In genomic region chr7:45072230-45072629, GRCm38 (mm10) we compare ENCODE assay signal across 12 mouse cellular contexts. TPM values are rescaled to one million over a fixed set of nuclear protein-coding genes. Genes with fewer than 3 reads are reported as not detected.
DNase-seq lines count a peak whose midpoint lies in the region; ATAC-seq and TF ChIP-seq lines count a peak whose summit lies in the region.
"Had no signal": no experiment of that assay in that cellular context is flagged by ENCODE, and none has a peak within 500 bp of the region (broad histone marks: within the 10 kb centered on the region; RNA-seq: fewer than 3 reads in every experiment).

No protein-coding gene starts in this region.

- 0 out of 2 replicates have a peak, but pooled peaks cover 2% of the 10 kb centered on the region for H3K36me3 ChIP-seq in hindbrain, embryonic 11.5 days (ENCODE audit: control insufficient read depth, insufficient read depth, low read length)
- H3K36me3 ChIP-seq in hindbrain, embryonic 12.5 days, result peaks cover 22% of the 10 kb centered on the region
- H3K36me3 ChIP-seq in midbrain, postnatal 0 days (ENCODE audit: insufficient read depth, low read length), result peaks cover 30% of the 10 kb centered on the region
- H3K36me3 ChIP-seq in midbrain, embryonic 10.5 days, result peaks cover 39% of the 10 kb centered on the region

- ATAC-seq in CD4-positive, CD25-positive, alpha-beta regulatory T cell, adult 4 months, result no peak
- ATAC-seq in hindbrain, embryonic 11.5 days (ENCODE audit: low FRiP score), result no peak
- ATAC-seq in hindbrain, embryonic 12.5 days (ENCODE audit: low FRiP score), result no peak
- ATAC-seq in midbrain, postnatal 0 days (ENCODE audit: low FRiP score), result no peak
- ATAC-seq in erythroid progenitor cell, adult 5-6 weeks (replicated peaks; ENCODE audit: low FRiP score, poor library complexity, severe bottlenecking), result no peak
- ATAC-seq: inflammation-experienced regulatory T-cells, adult 6 months; midbrain, embryonic 15.5 days had no signal

- no peaks in the 10 kb centered on the region for H3K9me3 ChIP-seq in hindbrain, embryonic 11.5 days (ENCODE audit: control insufficient read depth, low read length)
- H3K9me3 ChIP-seq in hindbrain, embryonic 12.5 days (replicated peaks), result no peaks in the 10 kb centered on the region
- H3K9me3 ChIP-seq in midbrain, postnatal 0 days (ENCODE audit: low read length), result no peaks in the 10 kb centered on the region
- no peaks in the 10 kb centered on the region for H3K9me3 ChIP-seq in midbrain, embryonic 10.5 days (replicated peaks)
- H3K9me3 ChIP-seq: heart, embryonic 10.5 days; liver, embryonic 13.5 days; midbrain, embryonic 15.5 days had no signal

- H3K4me1 ChIP-seq in hindbrain, embryonic 11.5 days (replicated peaks; ENCODE audit: control insufficient read depth, insufficient read depth, low read length), result no peaks in the 10 kb centered on the region
- H3K4me1 ChIP-seq in hindbrain, embryonic 12.5 days, result no peaks in the 10 kb centered on the region
- H3K4me1 ChIP-seq in midbrain, postnatal 0 days (ENCODE audit: insufficient read depth, low read length), result no peaks in the 10 kb centered on the region
- no peaks in the 10 kb centered on the region for H3K4me1 ChIP-seq in midbrain, embryonic 10.5 days
- H3K4me1 ChIP-seq: midbrain, embryonic 15.5 days had no signal

- 81% methylated on average over 2 of the region's 2 CpGs for WGBS in hindbrain, embryonic 11.5 days
- 79% methylated on average over 2 of the region's 2 CpGs for WGBS in hindbrain, embryonic 12.5 days
- WGBS in midbrain, postnatal 0 days, result 77% methylated on average over 2 of the region's 2 CpGs
- WGBS in midbrain, embryonic 10.5 days, result 73% methylated on average over 2 of the region's 2 CpGs

- no peak overlapping the region for H3K4me2 ChIP-seq in hindbrain, embryonic 11.5 days (replicated peaks; ENCODE audit: low read depth, low read length)
- no peak overlapping the region for H3K4me2 ChIP-seq in hindbrain, embryonic 12.5 days (replicated peaks)
- H3K4me2 ChIP-seq in midbrain, postnatal 0 days (ENCODE audit: low read depth, low read length, poor library complexity, severe bottlenecking), result no peak overlapping the region
- H3K4me2 ChIP-seq: liver, embryonic 13.5 days; midbrain, embryonic 15.5 days had no signal

- H3K9ac ChIP-seq in hindbrain, embryonic 11.5 days (ENCODE audit: low read depth, low read length), result no peak overlapping the region
- H3K9ac ChIP-seq in hindbrain, embryonic 12.5 days, result no peak overlapping the region
- no peak overlapping the region for H3K9ac ChIP-seq in midbrain, postnatal 0 days (replicated peaks; ENCODE audit: low read length, poor library complexity, severe bottlenecking)
- H3K9ac ChIP-seq: liver, embryonic 13.5 days; midbrain, embryonic 15.5 days had no signal

- H3K27ac ChIP-seq in hindbrain, embryonic 11.5 days (ENCODE audit: low read depth, low read length), result no peak overlapping the region
- no peak overlapping the region for H3K27ac ChIP-seq in hindbrain, embryonic 12.5 days
- H3K27ac ChIP-seq in midbrain, postnatal 0 days (ENCODE audit: low read depth, low read length), result no peak overlapping the region
- no peak overlapping the region for H3K27ac ChIP-seq in midbrain, embryonic 10.5 days (replicated peaks)
- H3K27ac ChIP-seq: liver, embryonic 13.5 days; midbrain, embryonic 15.5 days had no signal

- TF ChIP-seq CTCF in midbrain, postnatal 0 days (IDR thresholded peaks at IDR 0.05), result peak; percentile 60

- H3K27me3 ChIP-seq in hindbrain, embryonic 11.5 days (ENCODE audit: control insufficient read depth, insufficient read depth, low read length), result no peaks in the 10 kb centered on the region
- no peaks in the 10 kb centered on the region for H3K27me3 ChIP-seq in hindbrain, embryonic 12.5 days
- no peaks in the 10 kb centered on the region for H3K27me3 ChIP-seq in midbrain, postnatal 0 days (ENCODE audit: insufficient read depth, low read length)
- no peaks in the 10 kb centered on the region for H3K27me3 ChIP-seq in midbrain, embryonic 10.5 days (ENCODE audit: low read depth, poor library complexity, severe bottlenecking)
- H3K27me3 ChIP-seq: liver, embryonic 13.5 days; midbrain, embryonic 15.5 days had no signal

- no peak overlapping the region for H3K4me3 ChIP-seq in hindbrain, embryonic 11.5 days (ENCODE audit: low read depth, low read length)
- no peak overlapping the region for H3K4me3 ChIP-seq in hindbrain, embryonic 12.5 days
- no peak overlapping the region for H3K4me3 ChIP-seq in midbrain, postnatal 0 days (ENCODE audit: low read depth, low read length)
- H3K4me3 ChIP-seq in midbrain, embryonic 10.5 days, result no peak overlapping the region
- H3K4me3 ChIP-seq: heart, embryonic 10.5 days; liver, embryonic 13.5 days; midbrain, embryonic 15.5 days had no signal

- DNase-seq in CD4-positive, CD25-positive, alpha-beta regulatory T cell, adult 2 months (ENCODE audit: low read depth, low spot score), result peak; percentile 58
- peak; percentile 27 for DNase-seq in hindbrain, embryonic 11.5 days (ENCODE audit: low spot score)
- DNase-seq in midbrain, postnatal 0 days (ENCODE audit: low spot score), result no peak
- DNase-seq in midbrain, embryonic 10.5 days (ENCODE audit: low spot score), result no peak
- DNase-seq in induced T-regulatory cell, adult 2 months (ENCODE audit: low read depth), result peak; percentile 68
- DNase-seq: liver, embryonic 13.5 days had no signal

RNA-seq across cellular contexts. Expression of gene Prrg2, which starts 9.8 kb away (rescaled TPM):
- 1 to 10 TPM; 1.7 to 2.8 TPM for polyA plus RNA-seq in CD4-positive, CD25-positive, alpha-beta regulatory T cell, adult 4 months (2017; shearing (Covaris generic))
- polyA plus RNA-seq in hindbrain, embryonic 11.5 days (2014; fragmentation: Nextera tagmentation; extraction: Ambion mirVana), result 15.7 and 17.1 TPM in 2 replicates
- 17.8 and 18.0 TPM in 2 replicates for polyA plus RNA-seq in hindbrain, embryonic 12.5 days (2016; fragmentation: Nextera tagmentation; extraction: Ambion mirVana)
- total RNA-seq in midbrain, postnatal 0 days (2014; rRNA removed), result 7.7 and 10.3 TPM in 2 replicates
- polyA plus RNA-seq in midbrain, postnatal 0 days (2015; fragmentation: Nextera tagmentation; extraction: Ambion mirVana), result 13.7 and 15.7 TPM in 2 replicates
- 17.0 and 17.3 TPM in 2 replicates for polyA plus RNA-seq in midbrain, embryonic 10.5 days (2016; fragmentation: Nextera tagmentation; extraction: Ambion mirVana)
- total RNA-seq in erythroid progenitor cell, adult 5-6 weeks (2015; ENCODE audit: low replicate concordance), result 2.9 and 8.8 TPM in 2 replicates
- 0.91 and 6.8 TPM in 2 replicates for total RNA-seq in erythroid progenitor cell, adult 5-6 weeks (2017; ENCODE audit: low replicate concordance)

RNA-seq across cellular contexts. Expression of gene Nosip, which starts 10.0 kb away (rescaled TPM):
- polyA plus RNA-seq in CD4-positive, CD25-positive, alpha-beta regulatory T cell, adult 4 months (2017; shearing (Covaris generic)), result 100 to 1,000 TPM; 158 to 199 TPM
- polyA plus RNA-seq in hindbrain, embryonic 11.5 days (2014; fragmentation: Nextera tagmentation; extraction: Ambion mirVana), result 58.2 and 62.7 TPM in 2 replicates
- polyA plus RNA-seq in hindbrain, embryonic 12.5 days (2016; fragmentation: Nextera tagmentation; extraction: Ambion mirVana), result 55.9 and 60.0 TPM in 2 replicates
- total RNA-seq in midbrain, postnatal 0 days (2014; rRNA removed), result 68.3 and 79.4 TPM in 2 replicates
- 70.0 and 72.3 TPM in 2 replicates for polyA plus RNA-seq in midbrain, postnatal 0 days (2015; fragmentation: Nextera tagmentation; extraction: Ambion mirVana)
- polyA plus RNA-seq in midbrain, embryonic 10.5 days (2016; fragmentation: Nextera tagmentation; extraction: Ambion mirVana), result 63.0 and 66.7 TPM in 2 replicates
- 24.5 and 30.6 TPM in 2 replicates for total RNA-seq in erythroid progenitor cell, adult 5-6 weeks (2015; ENCODE audit: low replicate concordance)
- total RNA-seq in erythroid progenitor cell, adult 5-6 weeks (2017; ENCODE audit: low replicate concordance), result 32.7 and 54.0 TPM in 2 replicates

RNA-seq across cellular contexts. Expression of gene Prr12, which starts 19.5 kb away (rescaled TPM):
- 10 to 100 TPM; 10.8 to 10.9 TPM for polyA plus RNA-seq in CD4-positive, CD25-positive, alpha-beta regulatory T cell, adult 4 months (2017; shearing (Covaris generic))
- polyA plus RNA-seq in hindbrain, embryonic 11.5 days (2014; fragmentation: Nextera tagmentation; extraction: Ambion mirVana), result 13.0 and 16.0 TPM in 2 replicates
- polyA plus RNA-seq in hindbrain, embryonic 12.5 days (2016; fragmentation: Nextera tagmentation; extraction: Ambion mirVana), result 10.9 and 14.0 TPM in 2 replicates
- 17.4 and 17.9 TPM in 2 replicates for total RNA-seq in midbrain, postnatal 0 days (2014; rRNA removed)
- 8.8 and 9.2 TPM in 2 replicates for polyA plus RNA-seq in midbrain, postnatal 0 days (2015; fragmentation: Nextera tagmentation; extraction: Ambion mirVana)
- 10.8 and 11.3 TPM in 2 replicates for polyA plus RNA-seq in midbrain, embryonic 10.5 days (2016; fragmentation: Nextera tagmentation; extraction: Ambion mirVana)
- total RNA-seq in erythroid progenitor cell, adult 5-6 weeks (2015; ENCODE audit: low replicate concordance), result 3.6 and 6.7 TPM in 2 replicates
- 0.13 and 0.23 TPM in 2 replicates for total RNA-seq in erythroid progenitor cell, adult 5-6 weeks (2017; ENCODE audit: low replicate concordance)

RNA-seq across cellular contexts. Expression of gene Rcn3, which starts 19.8 kb away (rescaled TPM):
- polyA plus RNA-seq in CD4-positive, CD25-positive, alpha-beta regulatory T cell, adult 4 months (2017; shearing (Covaris generic)), result 10 to 100 TPM in 1 of 2 experiments, 1 to 10 TPM in 1; 7.6 to 66.3 TPM
- polyA plus RNA-seq in hindbrain, embryonic 11.5 days (2014; fragmentation: Nextera tagmentation; extraction: Ambion mirVana), result 134 and 149 TPM in 2 replicates
- 177 and 180 TPM in 2 replicates for polyA plus RNA-seq in hindbrain, embryonic 12.5 days (2016; fragmentation: Nextera tagmentation; extraction: Ambion mirVana)
- total RNA-seq in midbrain, postnatal 0 days (2014; rRNA removed), result 24.2 and 29.5 TPM in 2 replicates
- polyA plus RNA-seq in midbrain, postnatal 0 days (2015; fragmentation: Nextera tagmentation; extraction: Ambion mirVana), result 31.9 and 33.6 TPM in 2 replicates
- 122 and 128 TPM in 2 replicates for polyA plus RNA-seq in midbrain, embryonic 10.5 days (2016; fragmentation: Nextera tagmentation; extraction: Ambion mirVana)
- 1.1 and 8.8 TPM in 2 replicates for total RNA-seq in erythroid progenitor cell, adult 5-6 weeks (2015; ENCODE audit: low replicate concordance)
- total RNA-seq in erythroid progenitor cell, adult 5-6 weeks (2017; ENCODE audit: low replicate concordance), result 1.9 and 4.0 TPM in 2 replicates

RNA-seq across cellular contexts. Expression of gene Fcgrt, which starts 31.4 kb away (rescaled TPM):
- 1 to 10 TPM; 2.3 to 3.8 TPM for polyA plus RNA-seq in CD4-positive, CD25-positive, alpha-beta regulatory T cell, adult 4 months (2017; shearing (Covaris generic))
- polyA plus RNA-seq in hindbrain, embryonic 11.5 days (2014; fragmentation: Nextera tagmentation; extraction: Ambion mirVana), result 12.9 and 13.2 TPM in 2 replicates
- polyA plus RNA-seq in hindbrain, embryonic 12.5 days (2016; fragmentation: Nextera tagmentation; extraction: Ambion mirVana), result 20.2 and 21.0 TPM in 2 replicates
- total RNA-seq in midbrain, postnatal 0 days (2014; rRNA removed), result 27.2 and 30.5 TPM in 2 replicates
- polyA plus RNA-seq in midbrain, postnatal 0 days (2015; fragmentation: Nextera tagmentation; extraction: Ambion mirVana), result 36.4 and 44.5 TPM in 2 replicates
- 12.0 and 15.3 TPM in 2 replicates for polyA plus RNA-seq in midbrain, embryonic 10.5 days (2016; fragmentation: Nextera tagmentation; extraction: Ambion mirVana)
- 10.5 TPM in 2 replicates for total RNA-seq in erythroid progenitor cell, adult 5-6 weeks (2015; ENCODE audit: low replicate concordance)
- 8.3 and 9.7 TPM in 2 replicates for total RNA-seq in erythroid progenitor cell, adult 5-6 weeks (2017; ENCODE audit: low replicate concordance)

Comparison
In these comparisons a context has a peak if more than half of its experiments do, and no peak if none do; other contexts are left out.
1. DNase-seq: peak in CD4-positive, CD25-positive, alpha-beta regulatory T cell, adult 2 months (single experiment), hindbrain, embryonic 11.5 days (single experiment) and induced T-regulatory cell, adult 2 months (single experiment); none in midbrain, postnatal 0 days (single experiment) and midbrain, embryonic 10.5 days (single experiment).